Mouse (Mus musculus) liver, adult 2 months (tissue): ENCODE data around the gene Ddx58.

Experiments used
- CTCF ChIP-seq: fragments of 200-500 bp; IDR thresholded peaks from 2 replicates; pipeline ENCODE4 v1.5.1; 2011; ENCODE audit warnings: low read depth, low read length, control low read depth
- POLR2A ChIP-seq: fragments of 200-500 bp; IDR thresholded peaks from 2 replicates; pipeline ENCODE4 v1.6.1; 2011; ENCODE audit warnings: low read length, control low read depth; ENCODE audit not compliant: insufficient read depth; ENCODE audit errors: extremely low read depth

DNA sequence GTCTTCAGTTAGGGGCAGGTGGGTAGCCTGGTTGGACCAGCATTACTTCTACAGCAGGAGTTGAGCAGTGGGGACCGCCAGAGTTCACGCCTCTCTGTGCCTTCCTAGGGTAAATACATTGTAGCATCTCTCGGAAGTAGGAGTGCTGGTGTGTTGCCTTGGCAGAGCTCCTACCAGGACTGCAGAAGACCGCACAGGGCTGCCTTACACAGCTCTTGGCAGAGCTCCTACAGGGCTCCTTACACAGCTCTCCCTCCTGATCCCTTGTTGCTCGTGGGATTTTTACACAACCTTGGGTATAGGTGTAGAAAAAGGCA is 81.4 kb downstream of the Ddx58 start:
- TF ChIP-seq CTCF (no peak), POLR2A (no peak)
